Mouse (Mus musculus) embryonic facial prominence, embryonic 12.5 days (tissue): Measurements from ENCODE around the gene Vkorc1l1. TPM values are rescaled to one million over a fixed set of nuclear protein-coding genes. Genes with fewer than 3 reads are reported as not detected.

Experiments used
- ATAC-seq: fragments of 200-750 bp; cut with Nextera tagmentation; 2 replicates; pipeline ENCODE4 v1.8.0; 2017; ENCODE audit not compliant: insufficient number of reproducible peaks, insufficient read depth, low FRiP score, low TSS enrichment
- H3K27ac ChIP-seq: fragments of 300-500 bp; sonication (generic); 2 replicates; pipeline ENCODE4 v1.5.1; 2016; ENCODE audit warnings: mild to moderate bottlenecking
- H3K27me3 ChIP-seq: fragments of 300-500 bp; sonication (generic); 2 replicates; pipeline ENCODE4 v1.6.1; 2016; ENCODE audit warnings: mild to moderate bottlenecking, moderate library complexity
- H3K36me3 ChIP-seq: fragments of 300-500 bp; sonication (generic); 2 replicates; pipeline ENCODE4 v1.6.1; 2016; ENCODE audit warnings: mild to moderate bottlenecking
- H3K4me1 ChIP-seq: fragments of 300-500 bp; sonication (generic); 2 replicates; pipeline ENCODE4 v1.6.1; 2016
- H3K4me2 ChIP-seq: fragments of 300-500 bp; sonication (generic); replicated peaks from 2 replicates; pipeline ENCODE4 v1.6.1; 2016; ENCODE audit warnings: mild to moderate bottlenecking, moderate library complexity
- H3K4me3 ChIP-seq: fragments of 300-500 bp; sonication (generic); 2 replicates; pipeline ENCODE4 v1.5.1; 2016; ENCODE audit warnings: mild to moderate bottlenecking
- H3K9ac ChIP-seq: fragments of 300-500 bp; sonication (generic); 2 replicates; pipeline ENCODE4 v1.6.1; 2016; ENCODE audit warnings: mild to moderate bottlenecking, moderate library complexity
- H3K9me3 ChIP-seq: fragments of 300-500 bp; sonication (generic); 2 replicates; pipeline ENCODE4 v1.6.1; 2016; ENCODE audit warnings: mild to moderate bottlenecking, moderate library complexity
- WGBS: fragments of 180-500 bp; shearing (Covaris S2); methylation state at CpG from one replicate; pipeline ENCODE4 v1.1.7; 2016; 5-methylcytosine and 5-hydroxymethylcytosine counted together
- polyA plus RNA-seq: library from polyadenylated mRNA; unstranded; fragments of >200 nt; fragmentation: Nextera tagmentation; extraction: Ambion mirVana; gene quantifications from 2 replicates; pipeline ENCODE4 v1.2.1, GENCODE M21; 2016

Vkorc1l1 gene
- polyA plus RNA-seq, 1 experiment from 2014 or later = 35.8 TPM

- WGBS = 94% methylated on average over 2 of the region's 2 CpGs
- no peak overlapping the region for H3K4me2 ChIP-seq
- ATAC-seq = no peak
- H3K27me3 ChIP-seq = no peaks in the 10 kb centered on the region
- H3K4me1 ChIP-seq = peaks cover 2% of the 10 kb centered on the region; the same call in 1 of the 2 replicates
- H3K9ac ChIP-seq = no peak overlapping the region
- H3K9me3 ChIP-seq = no peaks in the 10 kb centered on the region
- H3K36me3 ChIP-seq = peaks cover 9% of the 10 kb centered on the region; the same call in 1 of the 2 replicates
- H3K4me3 ChIP-seq = no peak overlapping the region
- no peak overlapping the region for H3K27ac ChIP-seq
Observed at GRCm38 (mm10) chr5:129947528-129948033, 5.8 kb downstream of the Vkorc1l1 start.

GRCm38 (mm10) chr5:129952143-129952542, 10.4 kb downstream of the Vkorc1l1 start:
- no peak overlapping the region for H3K9ac ChIP-seq
- no peaks in the 10 kb centered on the region for H3K27me3 ChIP-seq
- WGBS = 93% methylated on average over 4 of the region's 4 CpGs
- no peaks in the 10 kb centered on the region for H3K4me1 ChIP-seq
- H3K36me3 ChIP-seq = no peaks in the 10 kb centered on the region
- ATAC-seq = no peak
- H3K4me2 ChIP-seq = no peak overlapping the region
- H3K27ac ChIP-seq = no peak overlapping the region
- H3K9me3 ChIP-seq = no peaks in the 10 kb centered on the region
- H3K4me3 ChIP-seq = no peak overlapping the region

- 85% methylated on average over 5 of the region's 5 CpGs for whole genome bisulfite sequencing
- Histone ChIP-seq H3K4me2 (no peak overlapping the region), H3K27me3 (no peaks in the 10 kb centered on the region), H3K4me3 (no peak overlapping the region), H3K9ac (no peak overlapping the region), H3K4me1 (no peaks in the 10 kb centered on the region), H3K9me3 (no peaks in the 10 kb centered on the region), H3K27ac (no peak overlapping the region), H3K36me3 (no peaks in the 10 kb centered on the region)
- no peak for ATAC-seq
Observed at GRCm38 (mm10) chr5:129954473-129955254, 12.9 kb downstream of the Vkorc1l1 start.

GRCm38 (mm10) chr5:129955792-129956191, 14.0 kb downstream of the Vkorc1l1 start:
- Histone ChIP-seq H3K9me3 (no peaks in the 10 kb centered on the region), H3K36me3 (peaks cover 4% of the 10 kb centered on the region; the same call in 1 of the 2 replicates), H3K9ac (no peak overlapping the region), H3K4me3 (no peak overlapping the region), H3K27me3 (no peaks in the 10 kb centered on the region), H3K4me2 (no peak overlapping the region), H3K27ac (no peak overlapping the region), H3K4me1 (no peaks in the 10 kb centered on the region)
- 85% methylated on average over 6 of the region's 6 CpGs for WGBS
- ATAC-seq = no peak

- Histone ChIP-seq H3K9me3 (no peaks in the 10 kb centered on the region), H3K27ac (no peak overlapping the region), H3K9ac (no peak overlapping the region), H3K4me1 (no peaks in the 10 kb centered on the region), H3K4me3 (no peak overlapping the region), H3K27me3 (no peaks in the 10 kb centered on the region), H3K4me2 (no peak overlapping the region), H3K36me3 (peaks cover 4% of the 10 kb centered on the region; the same call in 1 of the 2 replicates)
- WGBS = 74% methylated on average over 4 of the region's 4 CpGs
- no peak for ATAC-seq
Observed at GRCm38 (mm10) chr5:129963224-129963623, 21.5 kb downstream of the Vkorc1l1 start.

GRCm38 (mm10) chr5:129966448-129966847, 24.7 kb downstream of the Vkorc1l1 start:
- Histone ChIP-seq H3K27me3 (no peaks in the 10 kb centered on the region), H3K36me3 (peaks cover 1% of the 10 kb centered on the region), H3K27ac (no peak overlapping the region), H3K4me1 (no peaks in the 10 kb centered on the region), H3K9me3 (no peaks in the 10 kb centered on the region), H3K9ac (no peak overlapping the region), H3K4me3 (no peak overlapping the region), H3K4me2 (no peak overlapping the region)
- 74% methylated on average over 3 of the region's 3 CpGs for WGBS
- ATAC-seq = no peak

- no peak overlapping the region for H3K9ac ChIP-seq
- no peaks in the 10 kb centered on the region for H3K9me3 ChIP-seq
- ATAC-seq = no peak
- H3K27ac ChIP-seq = no peak overlapping the region
- 83% methylated on average over 7 of the region's 7 CpGs for WGBS
- peaks cover 6% of the 10 kb centered on the region for H3K36me3 ChIP-seq
- no peak overlapping the region for H3K4me2 ChIP-seq
- no peak overlapping the region for H3K4me3 ChIP-seq
- no peaks in the 10 kb centered on the region for H3K4me1 ChIP-seq
- no peaks in the 10 kb centered on the region for H3K27me3 ChIP-seq
Observed at GRCm38 (mm10) chr5:129968417-129968816, 26.6 kb downstream of the Vkorc1l1 start.

- Histone ChIP-seq H3K4me1 (no peaks in the 10 kb centered on the region), H3K9me3 (no peaks in the 10 kb centered on the region), H3K36me3 (peaks cover 6% of the 10 kb centered on the region), H3K9ac (no peak overlapping the region), H3K27ac (no peak overlapping the region), H3K27me3 (no peaks in the 10 kb centered on the region), H3K4me2 (no peak overlapping the region), H3K4me3 (no peak overlapping the region)
- no peak for ATAC-seq
- 86% methylated on average over 4 of the region's 4 CpGs for WGBS
Observed at GRCm38 (mm10) chr5:129971491-129971890, 29.7 kb downstream of the Vkorc1l1 start.

GRCm38 (mm10) chr5:129974354-129974753, 32.6 kb downstream of the Vkorc1l1 start:
- Histone ChIP-seq H3K27ac (no peak overlapping the region), H3K9me3 (no peaks in the 10 kb centered on the region), H3K4me2 (no peak overlapping the region), H3K9ac (no peak overlapping the region), H3K36me3 (peaks cover 6% of the 10 kb centered on the region), H3K4me1 (no peaks in the 10 kb centered on the region), H3K27me3 (no peaks in the 10 kb centered on the region), H3K4me3 (no peak overlapping the region)
- ATAC-seq = no peak
- 93% methylated on average over 4 of the region's 4 CpGs for WGBS

GRCm38 (mm10) chr5:129974866-129975311, 33.1 kb downstream of the Vkorc1l1 start:
- no peak for ATAC-seq
- Histone ChIP-seq H3K4me2 (no peak overlapping the region), H3K27ac (no peak overlapping the region), H3K4me1 (no peaks in the 10 kb centered on the region), H3K9ac (no peak overlapping the region), H3K36me3 (peaks cover 6% of the 10 kb centered on the region), H3K9me3 (no peaks in the 10 kb centered on the region), H3K27me3 (no peaks in the 10 kb centered on the region), H3K4me3 (no peak overlapping the region)
- WGBS = 78% methylated on average over 4 of the region's 4 CpGs

- WGBS = 84% methylated on average over 4 of the region's 4 CpGs
- no peaks in the 10 kb centered on the region for H3K4me1 ChIP-seq
- no peaks in the 10 kb centered on the region for H3K27me3 ChIP-seq
- H3K36me3 ChIP-seq = no peaks in the 10 kb centered on the region
- no peak overlapping the region for H3K27ac ChIP-seq
- no peak overlapping the region for H3K4me3 ChIP-seq
- H3K9ac ChIP-seq = no peak overlapping the region
- H3K4me2 ChIP-seq = no peak overlapping the region
- no peaks in the 10 kb centered on the region for H3K9me3 ChIP-seq
- no peak for ATAC-seq
Observed at GRCm38 (mm10) chr5:129977768-129978167, 36.0 kb downstream of the Vkorc1l1 start.

- H3K36me3 ChIP-seq = peaks cover 8% of the 10 kb centered on the region
- no peaks in the 10 kb centered on the region for H3K4me1 ChIP-seq
- H3K27ac ChIP-seq = no peak overlapping the region
- no peak overlapping the region for H3K9ac ChIP-seq
- no peak for ATAC-seq
- WGBS = 90% methylated on average over 5 of the region's 5 CpGs
- H3K4me3 ChIP-seq = no peak overlapping the region
- no peak overlapping the region for H3K4me2 ChIP-seq
- no peaks in the 10 kb centered on the region for H3K27me3 ChIP-seq
- no peaks in the 10 kb centered on the region for H3K9me3 ChIP-seq
Observed at GRCm38 (mm10) chr5:129978608-129979007, 36.8 kb downstream of the Vkorc1l1 start.
